Mouse (Mus musculus) neural tube, embryonic 13.5 days (tissue): ENCODE measurements at regions not wholly inside any gene's neighbourhood (a gene's known extent, or its start where the extent isn't known, plus 50 kb on each side); places are given as distances from the start of the nearest gene placed in this dataset.

Source experiments
- ATAC-seq: fragments of 200-750 bp; cut with Nextera tagmentation; 2 replicates; pipeline ENCODE4 v1.8.0; 2017; ENCODE audit warnings: low read depth, mild to moderate bottlenecking, moderate TSS enrichment, moderate library complexity
- H3K27ac ChIP-seq: fragments of 300-500 bp; sonication (generic); replicated peaks from 2 replicates; pipeline ENCODE4 v1.5.1; 2015; ENCODE audit warnings: moderate library complexity, mild to moderate bottlenecking, inconsistent platforms
- H3K27me3 ChIP-seq: fragments of 300-500 bp; sonication (generic); 2 replicates; pipeline ENCODE4 v1.6.1; 2015; ENCODE audit warnings: mild to moderate bottlenecking, inconsistent platforms
- H3K36me3 ChIP-seq: fragments of 300-500 bp; sonication (generic); 2 replicates; pipeline ENCODE4 v1.6.1; 2015; ENCODE audit warnings: mild to moderate bottlenecking, inconsistent platforms
- H3K4me1 ChIP-seq: fragments of 300-500 bp; sonication (generic); replicated peaks from 2 replicates; pipeline ENCODE4 v1.6.1; 2015; ENCODE audit warnings: inconsistent platforms
- H3K4me2 ChIP-seq: fragments of 300-500 bp; sonication (generic); 2 replicates; pipeline ENCODE4 v1.6.1; 2015; ENCODE audit warnings: inconsistent platforms, mild to moderate bottlenecking, moderate library complexity
- H3K4me3 ChIP-seq: fragments of 300-500 bp; sonication (generic); 2 replicates; pipeline ENCODE4 v1.5.1; 2015; ENCODE audit warnings: mild to moderate bottlenecking, inconsistent platforms
- H3K9ac ChIP-seq: fragments of 300-500 bp; sonication (generic); 2 replicates; pipeline ENCODE4 v1.6.1; 2015; ENCODE audit warnings: moderate library complexity, mild to moderate bottlenecking, inconsistent platforms
- H3K9me3 ChIP-seq: fragments of 300-500 bp; sonication (generic); 2 replicates; pipeline ENCODE4 v1.6.1; 2016; ENCODE audit warnings: inconsistent platforms
- WGBS: fragments of 180-500 bp; shearing (Covaris S2); methylation state at CpG from one replicate; pipeline ENCODE4 v1.1.7; 2015; 5-methylcytosine and 5-hydroxymethylcytosine counted together

DNA sequence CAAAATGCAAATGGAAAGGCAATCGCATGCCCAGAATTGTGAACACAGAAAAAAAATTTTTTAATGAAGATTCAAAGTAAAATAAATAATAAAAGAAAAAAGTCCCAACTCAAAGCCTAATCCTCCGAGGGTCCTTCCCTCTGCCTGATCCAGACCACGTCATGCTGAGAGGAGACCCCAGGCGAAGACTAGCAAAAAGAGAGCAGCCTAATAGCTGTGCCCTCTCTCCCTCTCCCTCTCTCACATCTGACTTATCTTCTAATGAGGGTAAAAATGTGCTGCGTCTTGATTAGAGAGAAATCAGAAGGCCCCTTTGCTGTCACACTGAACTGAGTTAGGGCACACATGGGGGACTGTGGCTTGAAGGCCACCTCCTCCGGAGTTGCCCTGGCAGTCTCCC is 163.1 kb upstream of the Nectin1 start:
- H3K36me3 ChIP-seq, result no peaks in the 10 kb centered on the region
- H3K4me1 ChIP-seq, result peaks cover 4% of the 10 kb centered on the region; the same call in 1 of the 2 replicates
- no peak overlapping the region for H3K4me3 ChIP-seq
- no peaks in the 10 kb centered on the region for H3K27me3 ChIP-seq
- no peak overlapping the region for H3K4me2 ChIP-seq
- WGBS, result 44% methylated on average over 6 of the region's 6 CpGs
- no peaks in the 10 kb centered on the region for H3K9me3 ChIP-seq
- H3K9ac ChIP-seq, result no peak overlapping the region
- no peak overlapping the region for H3K27ac ChIP-seq
- no peak for ATAC-seq

DNA sequence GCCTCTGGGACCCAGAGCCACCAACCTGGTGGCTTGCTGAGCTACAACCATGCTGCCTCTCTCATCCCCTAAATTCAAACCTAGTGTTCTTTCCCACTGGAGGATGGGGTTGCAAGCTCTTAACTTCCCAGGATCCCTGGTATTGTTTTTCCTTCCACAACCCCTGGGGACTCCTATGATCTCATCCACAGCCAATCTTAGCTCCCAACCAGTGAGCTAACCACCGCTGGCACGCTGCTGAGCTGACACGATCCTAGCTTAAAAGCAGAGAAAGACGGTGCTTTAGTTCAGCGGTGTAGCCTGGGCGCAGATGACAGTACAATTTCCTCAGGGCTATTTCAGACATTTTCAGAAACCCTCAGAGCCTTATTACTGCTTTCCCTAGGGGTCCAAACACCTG is 158.2 kb upstream of the Nectin1 start:
- no peak overlapping the region for H3K4me2 ChIP-seq
- peaks cover 3% of the 10 kb centered on the region; the same call in 1 of the 2 replicates for H3K4me1 ChIP-seq
- no peak overlapping the region for H3K27ac ChIP-seq
- no peak overlapping the region for H3K9ac ChIP-seq
- H3K36me3 ChIP-seq, result no peaks in the 10 kb centered on the region
- 55% methylated on average over 6 of the region's 6 CpGs for WGBS
- no peak overlapping the region for H3K4me3 ChIP-seq
- H3K27me3 ChIP-seq, result no peaks in the 10 kb centered on the region
- no peak for ATAC-seq
- no peaks in the 10 kb centered on the region for H3K9me3 ChIP-seq

GRCm38 (mm10) chr9:43593236-43593635 is 150.5 kb upstream of the Nectin1 start:
- ATAC-seq, result no peak
- no peaks in the 10 kb centered on the region for H3K27me3 ChIP-seq
- H3K36me3 ChIP-seq, result no peaks in the 10 kb centered on the region
- WGBS, result 79% methylated on average over 6 of the region's 6 CpGs
- H3K9me3 ChIP-seq, result no peaks in the 10 kb centered on the region
- H3K4me1 ChIP-seq, result no peaks in the 10 kb centered on the region
- no peak overlapping the region for H3K27ac ChIP-seq
- H3K4me3 ChIP-seq, result no peak overlapping the region
- no peak overlapping the region for H3K9ac ChIP-seq
- H3K4me2 ChIP-seq, result no peak overlapping the region

DNA sequence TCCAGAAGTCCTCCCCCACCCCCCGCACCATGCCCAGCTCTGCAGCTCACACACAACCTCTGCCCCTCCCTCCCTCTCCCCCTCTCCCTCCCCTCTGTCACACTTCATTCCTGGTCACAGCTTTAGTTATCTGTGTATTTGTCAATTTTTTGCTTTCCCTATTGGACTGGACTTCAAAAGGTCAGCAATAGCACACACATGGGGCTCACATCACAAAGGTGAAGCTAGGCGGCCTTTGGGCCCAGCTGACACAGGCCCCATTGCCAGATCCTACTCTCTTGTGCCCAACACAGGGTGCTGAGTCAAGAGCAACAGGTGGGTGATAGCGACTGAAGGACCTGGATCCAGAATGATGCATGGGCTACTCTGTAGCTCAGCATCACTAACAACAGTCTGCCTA is 149.0 kb upstream of the Nectin1 start:
- Histone ChIP-seq H3K27ac (no peak overlapping the region), H3K4me1 (no peaks in the 10 kb centered on the region), H3K36me3 (no peaks in the 10 kb centered on the region), H3K27me3 (no peaks in the 10 kb centered on the region), H3K9ac (no peak overlapping the region), H3K4me2 (no peak overlapping the region), H3K4me3 (no peak overlapping the region), H3K9me3 (no peaks in the 10 kb centered on the region)
- 78% methylated on average over 3 of the region's 3 CpGs for WGBS
- no peak for ATAC-seq

GRCm38 (mm10) chr9:43595461-43595860 is 148.3 kb upstream of the Nectin1 start:
- 69% methylated on average over 4 of the region's 4 CpGs for WGBS
- no peak for ATAC-seq

DNA sequence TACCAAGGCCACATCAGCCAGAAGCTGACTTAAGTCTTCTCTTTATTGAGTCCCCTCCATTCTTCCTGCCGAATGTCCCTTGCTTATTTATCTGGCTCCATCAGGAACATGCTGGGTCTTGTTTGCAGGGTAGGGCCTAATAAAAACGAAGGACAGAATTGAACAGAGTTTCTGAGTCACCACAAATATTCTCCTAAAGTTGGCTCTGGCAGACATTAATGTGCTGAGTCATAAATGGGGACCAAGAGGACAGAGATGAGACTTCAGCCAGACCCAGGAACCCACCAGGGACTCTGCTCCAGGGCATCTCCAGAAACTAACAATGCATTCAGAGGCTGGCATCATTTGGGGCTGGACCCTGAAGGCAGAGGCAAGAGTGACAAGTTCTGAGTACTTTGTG is 143.4 kb upstream of the Nectin1 start:
- H3K4me3 ChIP-seq, result no peak overlapping the region
- no peak overlapping the region for H3K4me2 ChIP-seq
- H3K9me3 ChIP-seq, result no peaks in the 10 kb centered on the region
- 63% methylated on average over 2 of the region's 2 CpGs for WGBS
- ATAC-seq, result no peak
- no peaks in the 10 kb centered on the region for H3K36me3 ChIP-seq
- H3K4me1 ChIP-seq, result no peaks in the 10 kb centered on the region
- H3K9ac ChIP-seq, result no peak overlapping the region
- H3K27me3 ChIP-seq, result no peaks in the 10 kb centered on the region
- H3K27ac ChIP-seq, result no peak overlapping the region

More at GRCm38 (mm10) chr9:43595461-43595860, 148.3 kb upstream of the Nectin1 start:
- no peak overlapping the region for H3K4me3 ChIP-seq
- H3K4me2 ChIP-seq, result no peak overlapping the region
- no peaks in the 10 kb centered on the region for H3K4me1 ChIP-seq
- H3K27ac ChIP-seq, result no peak overlapping the region
- no peaks in the 10 kb centered on the region for H3K36me3 ChIP-seq
- H3K27me3 ChIP-seq, result no peaks in the 10 kb centered on the region
- H3K9me3 ChIP-seq, result no peaks in the 10 kb centered on the region
- H3K9ac ChIP-seq, result no peak overlapping the region

DNA sequence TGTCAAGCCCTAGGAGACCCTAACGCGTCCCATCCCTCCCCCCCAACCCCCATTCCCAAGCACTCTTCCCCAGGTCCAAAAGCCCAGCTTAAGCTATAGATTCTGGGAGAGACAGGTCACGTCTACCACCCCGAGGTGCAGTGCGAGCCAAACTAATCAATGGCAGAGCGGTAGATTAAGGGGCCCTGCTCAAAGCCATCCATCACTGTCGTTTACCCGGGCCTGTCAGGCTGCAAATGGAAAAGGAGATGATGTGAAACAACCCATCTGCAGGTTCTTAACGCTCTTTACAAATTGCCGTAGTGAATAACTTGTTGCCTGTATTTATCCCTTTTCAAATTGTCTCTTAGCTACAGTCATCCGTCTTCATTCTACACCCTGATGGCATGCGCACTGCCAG is 126.2 kb upstream of the Nectin1 start:
- Histone ChIP-seq H3K9ac (no peak overlapping the region), H3K4me1 (peaks cover 22% of the 10 kb centered on the region; the same call in 1 of the 2 replicates), H3K27ac (no peak overlapping the region), H3K27me3 (peaks cover 4% of the 10 kb centered on the region; the same call in 1 of the 2 replicates), H3K4me2 (peak overlapping the region; percentile 9; the same call in 1 of the 2 replicates), H3K4me3 (no peak overlapping the region), H3K9me3 (no peaks in the 10 kb centered on the region), H3K36me3 (no peaks in the 10 kb centered on the region)
- ATAC-seq, result peak; percentile 40; the same call in 1 of the 2 replicates
- 6% methylated on average over 12 of the region's 12 CpGs for WGBS

DNA sequence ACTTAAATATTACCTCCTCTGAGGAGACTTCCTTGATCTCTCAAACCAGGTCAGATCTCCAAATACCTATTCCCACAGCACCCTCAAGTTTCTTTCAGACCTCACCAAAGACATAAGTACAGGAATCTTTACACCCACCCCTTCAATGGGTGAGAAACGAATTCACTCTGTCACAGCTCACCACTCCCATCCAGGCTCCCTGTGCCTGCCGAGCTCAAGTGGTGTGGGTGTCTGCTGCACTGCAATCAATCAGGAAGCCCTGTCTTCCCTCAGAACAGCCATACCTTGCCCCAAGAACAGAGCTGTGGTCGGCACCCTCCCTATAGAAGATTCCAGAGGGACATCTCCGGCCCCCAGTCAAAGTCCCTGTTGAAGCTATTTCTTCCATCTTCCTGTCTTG is 116.2 kb upstream of the Nectin1 start:
- H3K36me3 ChIP-seq, result no peaks in the 10 kb centered on the region
- H3K4me2 ChIP-seq, result no peak overlapping the region
- H3K4me1 ChIP-seq, result no peaks in the 10 kb centered on the region
- WGBS, result 74% methylated on average over 4 of the region's 4 CpGs
- no peak overlapping the region for H3K27ac ChIP-seq
- no peaks in the 10 kb centered on the region for H3K9me3 ChIP-seq
- H3K4me3 ChIP-seq, result no peak overlapping the region
- no peak overlapping the region for H3K9ac ChIP-seq
- no peak for ATAC-seq
- no peaks in the 10 kb centered on the region for H3K27me3 ChIP-seq

- Histone ChIP-seq H3K27me3 (no peaks in the 10 kb centered on the region), H3K27ac (no peak overlapping the region), H3K36me3 (no peaks in the 10 kb centered on the region), H3K9ac (no peak overlapping the region), H3K4me2 (no peak overlapping the region), H3K4me3 (no peak overlapping the region), H3K4me1 (no peaks in the 10 kb centered on the region), H3K9me3 (no peaks in the 10 kb centered on the region)
- no peak for ATAC-seq
- WGBS, result 50% methylated on average over 11 of the region's 11 CpGs
Measured at GRCm38 (mm10) chr9:43628786-43629185, 115.0 kb upstream of the Nectin1 start.

- Histone ChIP-seq H3K9me3 (no peaks in the 10 kb centered on the region), H3K36me3 (no peaks in the 10 kb centered on the region), H3K4me2 (no peak overlapping the region), H3K27me3 (no peaks in the 10 kb centered on the region), H3K27ac (no peak overlapping the region), H3K4me3 (no peak overlapping the region), H3K9ac (no peak overlapping the region), H3K4me1 (no peaks in the 10 kb centered on the region)
- WGBS, result 85% methylated on average over 11 of the region's 11 CpGs
- no peak for ATAC-seq
Measured at GRCm38 (mm10) chr9:43636372-43636965, 107.3 kb upstream of the Nectin1 start.

DNA sequence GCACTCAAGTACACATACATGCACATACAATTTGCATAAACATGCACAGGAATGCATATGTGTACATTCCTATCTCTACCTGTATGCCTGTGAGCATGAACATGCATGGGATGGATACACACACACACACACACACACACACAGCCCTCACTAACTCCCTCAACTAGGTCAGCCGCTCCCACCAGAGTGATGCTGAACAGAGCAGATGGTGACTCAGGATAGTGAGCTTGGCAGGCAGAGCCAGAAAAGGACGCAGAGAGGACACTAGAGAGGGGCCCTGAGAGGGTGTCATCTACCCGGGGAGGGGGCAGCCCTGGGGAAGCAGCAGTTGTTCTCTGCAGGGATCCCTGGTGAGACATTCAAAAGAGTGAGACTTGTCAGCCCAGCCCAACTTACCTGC is 85.6 kb upstream of the Nectin1 start:
- no peak overlapping the region for H3K4me2 ChIP-seq
- no peaks in the 10 kb centered on the region for H3K9me3 ChIP-seq
- H3K27ac ChIP-seq, result no peak overlapping the region
- WGBS, result 69% methylated on average over 3 of the region's 3 CpGs
- no peaks in the 10 kb centered on the region for H3K27me3 ChIP-seq
- no peak overlapping the region for H3K4me3 ChIP-seq
- peaks cover 9% of the 10 kb centered on the region; the same call in 1 of the 2 replicates for H3K4me1 ChIP-seq
- ATAC-seq, result no peak
- no peak overlapping the region for H3K9ac ChIP-seq
- no peaks in the 10 kb centered on the region for H3K36me3 ChIP-seq

- H3K4me1 ChIP-seq, result peaks cover 9% of the 10 kb centered on the region; the same call in 1 of the 2 replicates
- no peaks in the 10 kb centered on the region for H3K9me3 ChIP-seq
- WGBS, result 64% methylated on average over 6 of the region's 6 CpGs
- no peak for ATAC-seq
- H3K4me3 ChIP-seq, result no peak overlapping the region
- H3K9ac ChIP-seq, result no peak overlapping the region
- no peak overlapping the region for H3K4me2 ChIP-seq
- no peaks in the 10 kb centered on the region for H3K36me3 ChIP-seq
- H3K27ac ChIP-seq, result no peak overlapping the region
- H3K27me3 ChIP-seq, result no peaks in the 10 kb centered on the region
Measured at GRCm38 (mm10) chr9:43659237-43659636, 84.5 kb upstream of the Nectin1 start.

- Histone ChIP-seq H3K4me3 (no peak overlapping the region), H3K4me2 (no peak overlapping the region), H3K27ac (no peak overlapping the region), H3K9me3 (no peaks in the 10 kb centered on the region), H3K36me3 (no peaks in the 10 kb centered on the region), H3K4me1 (peaks cover 9% of the 10 kb centered on the region; the same call in 1 of the 2 replicates), H3K9ac (no peak overlapping the region), H3K27me3 (no peaks in the 10 kb centered on the region)
- WGBS, result 81% methylated on average over 5 of the region's 5 CpGs
- no peak for ATAC-seq
Measured at GRCm38 (mm10) chr9:43660151-43660550, 83.6 kb upstream of the Nectin1 start.
